Mouse (Mus musculus): ENCODE measurements around the gene Pdss2. TPM values are rescaled to one million over a fixed set of nuclear protein-coding genes. Genes with fewer than 3 reads are reported as not detected.

Gene Pdss2
- total and polyA plus RNA-seq, 2 experiments from 2014 or later: 17.6 TPM

GRCm38 (mm10) chr10:43512976-43513375 is 291.7 kb downstream of the Pdss2 start:
- TF ChIP-seq CTCF (IDR thresholded peaks at IDR 0.05): no peak
- DNase-seq (ENCODE audit: low spot score): no peak
- no peak for ATAC-seq (ENCODE audit: low FRiP score)
- Histone ChIP-seq H3K9ac (replicated peaks; ENCODE audit: low read length, poor library complexity, severe bottlenecking) (no peak overlapping the region), H3K4me1 (ENCODE audit: insufficient read depth, low read length) (no peaks in the 10 kb centered on the region), H3K36me3 (ENCODE audit: insufficient read depth, low read length) (peaks cover 30% of the 10 kb centered on the region), H3K27me3 (ENCODE audit: insufficient read depth, low read length) (no peaks in the 10 kb centered on the region), H3K4me3 (ENCODE audit: low read depth, low read length) (no peak overlapping the region), H3K4me2 (ENCODE audit: low read depth, low read length, poor library complexity, severe bottlenecking) (no peak overlapping the region), H3K27ac (ENCODE audit: low read depth, low read length) (no peak overlapping the region), H3K9me3 (ENCODE audit: low read length) (no peaks in the 10 kb centered on the region)
- WGBS: 97% methylated on average over 10 of the region's 10 CpGs

Other genes with a start within 250 kb of the Pdss2 start
- 30.5 and 34.2 TPM in 2 replicates for gene Sobp, start 47.0 kb upstream of the Pdss2 start, total RNA-seq (2014; rRNA removed)
- gene Sobp, start 47.0 kb upstream of the Pdss2 start, polyA plus RNA-seq (2015; fragmentation: Nextera tagmentation; extraction: Ambion mirVana): 14.0 and 17.0 TPM in 2 replicates
- gene 9030612E09Rik, start 46.8 kb upstream of the Pdss2 start, total RNA-seq (2014; rRNA removed): 0.93 and 2.5 TPM in 2 replicates
- 1.5 and 1.6 TPM in 2 replicates for gene 9030612E09Rik, start 46.8 kb upstream of the Pdss2 start, polyA plus RNA-seq (2015; fragmentation: Nextera tagmentation; extraction: Ambion mirVana)

All from midbrain, postnatal 0 days (tissue).